Mouse (Mus musculus) bone marrow macrophage, adult 2 months (primary cell): ENCODE results near the gene Vapa.

Experiments used
- CTCF ChIP-seq: IDR thresholded peaks from 2 replicates; pipeline ENCODE4 v1.5.1; 2012; ENCODE audit warnings: low read depth, mild to moderate bottlenecking, low read length, moderate library complexity
- POLR2A ChIP-seq: IDR thresholded peaks from 2 replicates; pipeline ENCODE4 v1.6.1; 2012; ENCODE audit warnings: mild to moderate bottlenecking, low read depth, low read length, borderline replicate concordance

DNA sequence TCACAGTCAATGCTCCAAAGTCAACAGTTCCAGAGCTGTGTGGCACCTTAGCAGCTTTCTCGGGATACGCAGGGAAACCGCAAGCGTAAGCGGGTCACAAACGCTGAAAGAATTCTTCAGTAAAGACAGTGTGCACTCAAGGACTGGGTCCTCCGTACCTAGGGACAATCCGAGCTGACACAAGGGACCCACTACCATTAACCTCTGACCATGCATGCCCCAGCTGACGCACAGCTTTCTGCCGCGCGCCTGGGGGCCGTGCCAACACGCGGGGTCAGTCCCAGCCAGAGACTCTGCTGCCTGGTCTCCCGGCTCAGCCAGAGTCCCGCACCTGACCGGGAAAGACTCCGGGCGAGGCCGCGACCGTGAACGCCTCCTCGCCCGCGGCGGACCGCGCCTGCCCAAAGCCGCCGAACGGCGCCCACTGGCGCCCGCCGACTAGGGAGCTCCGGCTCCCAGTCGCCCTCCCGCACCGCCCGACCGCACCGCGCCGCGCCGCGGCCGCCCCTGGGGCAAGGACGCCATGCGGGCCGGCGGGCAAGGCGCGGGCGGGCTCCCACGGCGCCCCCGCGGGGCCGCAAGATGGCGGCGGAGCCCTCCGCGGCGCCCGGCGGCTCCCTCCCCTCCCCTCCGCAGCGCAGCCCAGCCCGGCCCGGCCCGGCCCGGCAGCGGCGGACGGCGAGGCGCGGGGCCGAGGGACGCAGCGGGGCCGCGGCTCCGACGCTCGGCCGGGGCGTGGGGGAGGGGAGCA lies 789 bp downstream of the Vapa start:
- TF ChIP-seq POLR2A (no peak), CTCF (no peak)
